In the genomic region with DNA sequence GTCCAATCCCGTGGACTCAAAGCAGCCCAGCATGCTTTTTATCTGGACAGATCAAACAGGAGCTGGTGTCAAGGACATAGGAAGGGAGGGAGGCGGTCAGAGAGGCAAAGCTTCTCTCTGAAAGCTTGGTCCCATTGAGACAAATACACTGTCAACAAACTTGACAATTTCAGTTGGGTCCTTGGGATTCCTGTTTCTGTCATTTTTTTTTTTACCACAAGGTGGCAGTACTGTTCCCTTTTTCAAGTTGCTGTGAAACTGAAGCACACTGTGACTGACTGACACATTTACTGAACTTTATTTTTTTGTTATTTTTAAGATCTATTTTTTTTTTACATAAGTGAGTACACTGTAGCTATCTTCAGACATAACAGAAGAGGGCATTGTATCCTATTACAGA, we compare ENCODE assay signal across 9 mouse cellular contexts. TPM values are rescaled to one million over a fixed set of nuclear protein-coding genes. Genes with fewer than 3 reads are reported as not detected.
DNase-seq lines count a peak whose midpoint lies in the region; ATAC-seq and TF ChIP-seq lines count a peak whose summit lies in the region.
"Had no signal": no experiment of that assay in that cellular context is flagged by ENCODE, and none has a peak within 500 bp of the region (broad histone marks: within the 10 kb centered on the region; RNA-seq: fewer than 3 reads in every experiment).

No protein-coding gene starts in this region.

- H3K27me3 ChIP-seq in kidney, postnatal 0 days (ENCODE audit: insufficient read depth, low read length) = no peaks in the 10 kb centered on the region
- H3K27me3 ChIP-seq in G1E (ENCODE audit: insufficient read depth, low read length) = no peaks in the 10 kb centered on the region
- H3K27me3 ChIP-seq in intestine, embryonic 16.5 days (replicated peaks; ENCODE audit: control insufficient read depth, insufficient read depth, low read length) = no peaks in the 10 kb centered on the region
- H3K27me3 ChIP-seq: embryonic facial prominence, embryonic 13.5 days had no signal

- no peak overlapping the region for H3K27ac ChIP-seq in kidney, postnatal 0 days
- H3K27ac ChIP-seq in intestine, embryonic 16.5 days (ENCODE audit: low read length) = no peak overlapping the region
- H3K27ac ChIP-seq: embryonic facial prominence, embryonic 13.5 days had no signal

- H3K4me1 ChIP-seq in kidney, postnatal 0 days (replicated peaks; ENCODE audit: insufficient read depth, low read length) = no peaks in the 10 kb centered on the region
- peaks cover 5% of the 10 kb centered on the region for H3K4me1 ChIP-seq in G1E (ENCODE audit: insufficient read depth, low read depth, low read length)
- H3K4me1 ChIP-seq in intestine, embryonic 16.5 days (ENCODE audit: control insufficient read depth, insufficient read depth, low read length) = peaks cover 2% of the 10 kb centered on the region; the same call in 1 of the 2 replicates
- H3K4me1 ChIP-seq: embryonic facial prominence, embryonic 13.5 days had no signal

- H3K36me3 ChIP-seq in kidney, postnatal 0 days (ENCODE audit: insufficient read depth, low read length) = peaks cover 50% of the 10 kb centered on the region
- peaks cover 98% of the 10 kb centered on the region for H3K36me3 ChIP-seq in G1E (replicated peaks)
- no peaks in the 10 kb centered on the region for H3K36me3 ChIP-seq in intestine, embryonic 16.5 days (ENCODE audit: control insufficient read depth, insufficient read depth, low read length)

- H3K4me3 ChIP-seq in kidney, postnatal 0 days (replicated peaks; ENCODE audit: low read depth, low read length) = no peak overlapping the region
- no peak overlapping the region for H3K4me3 ChIP-seq in G1E (ENCODE audit: low read depth, low read length)
- no peak overlapping the region for H3K4me3 ChIP-seq in intestine, embryonic 16.5 days (ENCODE audit: low read length)
- H3K4me3 ChIP-seq: embryonic facial prominence, embryonic 13.5 days had no signal

- 84% methylated on average over 2 of the region's 2 CpGs for WGBS in kidney, postnatal 0 days
- WGBS in intestine, embryonic 16.5 days = 81% methylated on average over 2 of the region's 2 CpGs

- no peak for ATAC-seq in kidney, postnatal 0 days (replicated peaks; ENCODE audit: low FRiP score, low read depth)
- ATAC-seq in G1E (ENCODE audit: extremely low read depth, insufficient number of reproducible peaks, low FRiP score, poor library complexity, severe bottlenecking) = no peak
- no peak for ATAC-seq in intestine, embryonic 16.5 days

- H3K9ac ChIP-seq in kidney, postnatal 0 days (ENCODE audit: low read depth, low read length) = no peak overlapping the region
- H3K9ac ChIP-seq in intestine, embryonic 16.5 days (ENCODE audit: low read depth, low read length) = no peak overlapping the region
- H3K9ac ChIP-seq: embryonic facial prominence, embryonic 13.5 days had no signal

- H3K9me3 ChIP-seq in kidney, postnatal 0 days (replicated peaks; ENCODE audit: low read length) = no peaks in the 10 kb centered on the region
- no peaks in the 10 kb centered on the region for H3K9me3 ChIP-seq in G1E (replicated peaks)
- no peaks in the 10 kb centered on the region for H3K9me3 ChIP-seq in intestine, embryonic 16.5 days (ENCODE audit: control insufficient read depth, low read length)
- H3K9me3 ChIP-seq: embryonic facial prominence, embryonic 13.5 days had no signal

- peak; percentile 67 for DNase-seq in kidney, postnatal 0 days (ENCODE audit: low spot score)
- no peak for DNase-seq in kidney, postnatal 4 days
- peak; percentile 36 for DNase-seq in G1E (ENCODE audit: low spot score)
- peak; percentile 79 for DNase-seq in embryo, embryonic 10.5 days (ENCODE audit: low spot score)
- peak; percentile 63 for DNase-seq in mesoderm, embryonic 11.5 days (ENCODE audit: low read depth, low spot score)
- no peak for DNase-seq in adrenal gland, postnatal 10 days
- DNase-seq in left cerebral cortex, adult 11 months (ENCODE audit: low spot score) = no peak

- peak; percentile 81 for TF ChIP-seq CTCF in kidney, postnatal 0 days (IDR thresholded peaks at IDR 0.05; ENCODE audit: low read depth)
- peak; percentile 35; the same call in 1 of the 2 replicates for TF ChIP-seq CTCF in G1E (IDR thresholded peaks at IDR 0.05; ENCODE audit: low read depth, low read length)

- H3K4me2 ChIP-seq in kidney, postnatal 0 days (ENCODE audit: low read length) = no peak overlapping the region
- no peak overlapping the region for H3K4me2 ChIP-seq in intestine, embryonic 16.5 days (ENCODE audit: low read depth, low read length)
- H3K4me2 ChIP-seq: embryonic facial prominence, embryonic 13.5 days had no signal

RNA-seq across cellular contexts. Expression of gene St14, which starts 19.4 kb away (rescaled TPM):
- 45.9 and 50.8 TPM in 2 replicates for polyA plus RNA-seq in kidney, postnatal 0 days (2015; fragmentation: Nextera tagmentation; extraction: Ambion mirVana)
- not detected in 2 replicates for total RNA-seq in G1E (2014; fragmentation: Nextera tagmentation)
- 0.16 TPM in 1 of 2 replicates, not detected in the other for total RNA-seq in G1E (2017)
- 0.02 TPM in 1 of 2 replicates, not detected in the other for polyA plus RNA-seq in G1E (2012)
- under 1 TPM; 0.75 to 0.82 TPM for total RNA-seq in adrenal gland, postnatal 10 days (2021)
- 91.4 and 96.6 TPM in 2 replicates for polyA plus RNA-seq in intestine, embryonic 16.5 days (2015; fragmentation: Nextera tagmentation; extraction: Ambion mirVana)

Comparison
In these comparisons a context has a peak if more than half of its experiments do, and no peak if none do; other contexts are left out.
1. DNase-seq: peak in kidney, postnatal 0 days (single experiment), G1E (single experiment), embryo, embryonic 10.5 days (single experiment) and mesoderm, embryonic 11.5 days (single experiment); none in kidney, postnatal 4 days (0 of 2), adrenal gland, postnatal 10 days (single experiment) and left cerebral cortex, adult 11 months (single experiment).
2. RNA of gene St14, which starts 19.4 kb away (polyA plus RNA-seq): 91.4 to 96.6 TPM in intestine, embryonic 16.5 days and 45.9 to 50.8 TPM in kidney, postnatal 0 days; 0.02 TPM in G1E; every median in the first group is over 10 times any median in the second.